Mouse (Mus musculus) embryonic fibroblast, embryonic 13.5 days (primary cell): ENCODE measurements around the gene Lyg1.

Experiments
- CTCF ChIP-seq: IDR thresholded peaks from 2 replicates; pipeline ENCODE4 v1.5.1; 2011; ENCODE audit warnings: mild to moderate bottlenecking, control low read depth, low read length, moderate library complexity, borderline replicate concordance; ENCODE audit not compliant: insufficient read depth
- POLR2A ChIP-seq: IDR thresholded peaks from 2 replicates; pipeline ENCODE4 v1.6.1; 2011; ENCODE audit warnings: low read depth, mild to moderate bottlenecking, control low read depth, low read length, moderate library complexity

- TF ChIP-seq POLR2A (no peak), CTCF (no peak)
These were observed 14.0 kb upstream of the Lyg1 start for GRCm38 (mm10) chr1:37971520-37971919.
